Mouse (Mus musculus) liver, adult 2 months (tissue): Measurements from ENCODE around the gene Mxra7. TPM values are rescaled to one million over a fixed set of nuclear protein-coding genes. Genes with fewer than 3 reads are reported as not detected.

Experiments
- DNase-seq: peaks from one replicate; pipeline ENCODE4 v3.0.0-alpha.2; 2011; ENCODE audit warnings: low read depth, low spot score; ENCODE audit errors: extremely low read depth
- H3K27ac ChIP-seq: fragments of 200-500 bp; replicated peaks from 2 replicates; pipeline ENCODE4 v1.5.1; 2012; ENCODE audit warnings: low read depth, mild to moderate bottlenecking, control low read depth, inconsistent platforms, low read length; ENCODE audit not compliant: insufficient read depth
- H3K27me3 ChIP-seq: fragments of 200-500 bp; 2 replicates; pipeline ENCODE4 v1.6.1; 2012; ENCODE audit warnings: mild to moderate bottlenecking, moderate library complexity, low read length, inconsistent platforms; ENCODE audit not compliant: control insufficient read depth, insufficient read depth
- H3K36me3 ChIP-seq: fragments of 200-500 bp; 2 replicates; pipeline ENCODE4 v1.6.1; 2012; ENCODE audit warnings: low read length, inconsistent platforms; ENCODE audit not compliant: control insufficient read depth, insufficient read depth
- H3K4me1 ChIP-seq: fragments of 200-500 bp; 2 replicates; pipeline ENCODE4 v1.6.1; 2011; ENCODE audit warnings: low read length; ENCODE audit not compliant: control insufficient read depth, insufficient read depth
- H3K4me3 ChIP-seq: fragments of 200-500 bp; 2 replicates; pipeline ENCODE4 v1.5.1; 2011; ENCODE audit warnings: low read depth, mild to moderate bottlenecking, control low read depth, low read length, moderate library complexity; ENCODE audit not compliant: insufficient read depth
- H3K79me2 ChIP-seq: fragments of 200-500 bp; 2 replicates; pipeline ENCODE4 v1.6.1; 2012; ENCODE audit warnings: inconsistent platforms, mild to moderate bottlenecking, low read length, moderate library complexity; ENCODE audit not compliant: control insufficient read depth, insufficient read depth
- H3K9ac ChIP-seq: fragments of 200-500 bp; 2 replicates; pipeline ENCODE4 v1.6.1; 2012; ENCODE audit warnings: low read depth, mild to moderate bottlenecking, control low read depth, inconsistent platforms, low read length
- CTCF ChIP-seq: fragments of 200-500 bp; IDR thresholded peaks from 2 replicates; pipeline ENCODE4 v1.5.1; 2011; ENCODE audit warnings: low read depth, low read length, control low read depth
- POLR2A ChIP-seq: fragments of 200-500 bp; IDR thresholded peaks from 2 replicates; pipeline ENCODE4 v1.6.1; 2011; ENCODE audit warnings: low read length, control low read depth; ENCODE audit not compliant: insufficient read depth; ENCODE audit errors: extremely low read depth
- WGBS: fragments of 180-500 bp; shearing (Covaris S2); methylation state at CpG from one replicate; pipeline ENCODE4 v1.1.7; 2018; 5-methylcytosine and 5-hydroxymethylcytosine counted together
- polyA plus RNA-seq: library from polyadenylated mRNA; depleted of rRNA; stranded (reverse); fragments of >200 nt; gene quantifications from 2 replicates; pipeline ENCODE4 v1.2.3, GENCODE M21; 2012
- total RNA-seq: library from RNA; depleted of rRNA; stranded (reverse); fragments of >200 nt; gene quantifications from 2 replicates; pipeline ENCODE4 v1.2.3, GENCODE M21; 2014

Gene Mxra7
- total and polyA plus RNA-seq, 2 experiments: 1.4 to 3.4 TPM

DNA sequence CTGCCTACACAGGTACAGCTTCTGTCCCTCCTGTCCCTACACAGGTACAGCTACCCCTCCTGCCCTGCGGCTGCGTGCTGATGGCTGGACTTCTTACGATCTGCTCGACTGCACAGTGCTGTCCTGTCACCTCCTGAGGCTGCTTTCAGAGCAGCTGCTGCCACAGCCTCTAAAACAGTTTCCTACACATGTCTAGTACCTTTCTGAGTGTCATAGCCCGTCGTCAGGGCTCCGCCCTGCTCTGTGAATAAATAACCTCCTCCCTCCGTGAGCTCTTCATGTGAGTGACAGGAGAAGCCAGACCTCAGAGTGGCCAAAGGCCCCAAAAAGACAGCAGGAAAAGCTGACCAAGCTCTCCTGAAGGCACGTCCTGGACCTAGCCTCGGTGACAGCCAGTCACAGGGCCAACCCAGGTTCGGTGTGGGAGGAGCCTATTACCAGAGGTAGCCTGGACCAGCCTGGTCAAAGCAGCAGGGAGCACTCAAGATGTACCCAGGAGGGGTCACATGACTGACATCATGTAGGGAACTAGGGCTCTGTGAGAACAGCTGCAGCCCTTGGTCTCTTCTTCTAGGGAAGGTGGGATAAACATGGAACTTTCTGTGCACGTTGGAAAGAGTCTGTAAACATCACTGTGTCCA is 38.2 kb upstream of the Mxra7 start:
- H3K27ac ChIP-seq: no peak overlapping the region
- H3K9ac ChIP-seq: no peak overlapping the region
- no peaks in the 10 kb centered on the region for H3K4me1 ChIP-seq
- TF ChIP-seq POLR2A (no peak), CTCF (no peak)
- no peaks in the 10 kb centered on the region for H3K79me2 ChIP-seq
- H3K4me3 ChIP-seq: no peak overlapping the region
- H3K36me3 ChIP-seq: peaks cover 52% of the 10 kb centered on the region
- no peak for DNase-seq
- no peaks in the 10 kb centered on the region for H3K27me3 ChIP-seq
- WGBS: 81% methylated on average over 12 of the region's 12 CpGs

DNA sequence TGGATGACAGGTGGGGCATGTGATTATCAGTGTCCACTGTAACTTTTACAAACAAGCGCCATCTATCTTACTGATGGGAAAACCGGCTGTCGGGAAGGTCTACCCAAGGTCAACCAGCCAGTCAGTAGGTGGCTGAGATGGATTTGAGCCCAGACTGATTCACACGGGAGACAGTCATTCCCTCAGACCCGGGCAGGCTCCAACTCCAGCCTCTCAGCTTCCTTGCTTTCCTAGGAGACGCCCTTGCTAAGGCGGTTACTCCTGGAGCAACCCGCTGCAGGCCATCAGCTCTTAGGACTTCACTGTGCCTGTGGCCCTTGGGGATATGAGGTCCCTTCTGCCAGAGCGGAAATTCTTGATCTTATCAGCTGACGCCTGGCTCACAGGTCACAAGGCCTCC is 36.6 kb upstream of the Mxra7 start:
- DNase-seq: no peak
- Histone ChIP-seq H3K79me2 (no peaks in the 10 kb centered on the region), H3K27me3 (no peaks in the 10 kb centered on the region), H3K9ac (no peak overlapping the region), H3K4me1 (no peaks in the 10 kb centered on the region), H3K4me3 (no peak overlapping the region), H3K36me3 (peaks cover 56% of the 10 kb centered on the region), H3K27ac (no peak overlapping the region)
- TF ChIP-seq POLR2A (no peak), CTCF (no peak)
- WGBS: 71% methylated on average over 10 of the region's 10 CpGs

DNA sequence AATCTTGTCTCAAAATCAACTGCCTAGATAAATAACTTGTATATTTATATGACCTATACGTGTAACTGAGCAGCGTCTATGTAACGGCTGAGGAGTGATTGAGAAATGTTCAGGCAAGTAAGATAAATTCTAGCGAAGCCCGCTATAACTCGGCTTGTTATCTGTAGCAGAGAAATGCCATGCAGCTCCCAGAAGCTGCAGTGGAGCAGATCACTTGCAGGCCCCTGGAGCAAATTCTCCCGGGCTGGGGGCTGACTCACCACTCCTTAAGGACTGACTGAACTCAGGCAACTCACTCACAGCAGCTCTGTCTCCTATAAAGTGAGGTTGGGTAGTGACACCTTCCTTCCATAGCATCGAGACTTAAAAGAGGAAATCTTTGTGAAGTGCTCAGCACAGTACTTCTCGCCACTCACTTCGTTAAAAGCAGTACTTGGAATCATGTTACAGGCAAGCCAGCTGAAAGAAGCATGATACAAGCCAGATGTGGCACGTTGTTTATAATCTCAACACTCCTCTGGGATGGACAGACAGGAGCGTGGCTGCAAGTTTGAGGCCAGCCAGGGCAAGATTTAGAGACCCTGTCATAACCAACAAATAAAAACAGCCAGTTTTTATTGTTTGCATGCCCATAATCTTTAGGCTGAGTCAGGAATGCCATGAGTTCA is 29.5 kb upstream of the Mxra7 start:
- Histone ChIP-seq H3K4me1 (peaks cover 9% of the 10 kb centered on the region; the same call in 1 of the 2 replicates), H3K79me2 (peaks cover 8% of the 10 kb centered on the region), H3K36me3 (peaks cover 36% of the 10 kb centered on the region), H3K27me3 (no peaks in the 10 kb centered on the region), H3K9ac (no peak overlapping the region), H3K27ac (no peak overlapping the region), H3K4me3 (no peak overlapping the region)
- DNase-seq: no peak
- no peak for TF ChIP-seq POLR2A
- 88% methylated on average over 12 of the region's 12 CpGs for WGBS

DNA sequence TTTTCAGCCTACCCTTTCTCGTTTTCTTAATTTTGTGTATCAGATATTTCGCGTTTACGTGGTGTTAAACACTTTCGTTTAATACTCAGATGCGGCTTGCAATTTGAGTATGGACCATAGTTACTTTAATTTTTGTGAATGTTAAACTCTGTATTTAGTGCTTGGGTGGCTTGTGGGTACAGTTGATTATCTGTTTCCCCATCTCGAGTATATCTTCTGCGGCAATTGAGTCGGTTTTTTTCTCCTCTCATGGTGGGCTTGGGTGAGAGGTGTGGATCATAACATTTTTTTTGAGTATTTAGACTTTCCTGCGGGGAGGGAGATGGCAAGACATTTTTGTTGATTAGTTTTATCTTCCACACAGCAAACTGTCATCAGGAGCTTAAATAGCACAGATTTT is 26.4 kb upstream of the Mxra7 start:
- no peak for TF ChIP-seq CTCF
- TF ChIP-seq POLR2A: no peak
- 18% methylated on average over 10 of the region's 10 CpGs for WGBS
- H3K4me3 ChIP-seq: peak overlapping the region; percentile 96

DNA sequence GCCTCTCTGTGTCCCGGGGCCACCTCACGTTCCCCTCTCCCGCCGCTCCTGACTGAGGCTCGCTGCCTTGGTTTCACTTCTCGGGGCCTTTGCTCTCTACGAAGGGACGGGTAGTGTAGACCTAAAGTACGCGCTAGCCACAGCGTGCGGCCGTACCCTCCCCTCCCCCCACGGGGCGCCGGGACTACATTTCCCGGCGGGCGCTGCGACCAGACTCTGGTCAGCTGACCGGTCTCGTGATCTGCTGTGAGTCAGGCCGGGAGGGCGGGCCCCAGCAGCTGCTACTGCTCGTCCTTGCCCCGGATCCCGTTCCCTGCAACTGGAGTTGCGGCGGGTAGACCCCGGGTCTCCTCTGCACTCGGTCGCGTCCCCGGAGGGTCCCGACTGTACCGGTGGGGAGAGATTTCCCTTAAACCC is 25.7 kb upstream of the Mxra7 start:
- peaks cover 11% of the 10 kb centered on the region for H3K4me1 ChIP-seq
- no peak for TF ChIP-seq CTCF
- peak; percentile 81 for TF ChIP-seq POLR2A
- H3K27ac ChIP-seq: peak overlapping the region; percentile 96
- peak overlapping the region; percentile 90 for H3K9ac ChIP-seq
- no peaks in the 10 kb centered on the region for H3K27me3 ChIP-seq
- peaks cover 16% of the 10 kb centered on the region for H3K79me2 ChIP-seq
- H3K4me3 ChIP-seq: peak overlapping the region; percentile 96
- peak; percentile 79 for DNase-seq
- H3K36me3 ChIP-seq: peaks cover 30% of the 10 kb centered on the region
- under 1% methylated on average over 36 of the region's 36 CpGs for WGBS

More for the DNA sequence above, 26.4 kb upstream of the Mxra7 start:
- no peak for DNase-seq
- Histone ChIP-seq H3K27me3 (no peaks in the 10 kb centered on the region), H3K79me2 (peaks cover 16% of the 10 kb centered on the region), H3K27ac (peak overlapping the region; percentile 71), H3K36me3 (peaks cover 34% of the 10 kb centered on the region), H3K9ac (peak overlapping the region; percentile 75), H3K4me1 (peaks cover 11% of the 10 kb centered on the region)
